Mouse (Mus musculus): Measurements from ENCODE around the gene Agpat2.

Gene Agpat2

DNA sequence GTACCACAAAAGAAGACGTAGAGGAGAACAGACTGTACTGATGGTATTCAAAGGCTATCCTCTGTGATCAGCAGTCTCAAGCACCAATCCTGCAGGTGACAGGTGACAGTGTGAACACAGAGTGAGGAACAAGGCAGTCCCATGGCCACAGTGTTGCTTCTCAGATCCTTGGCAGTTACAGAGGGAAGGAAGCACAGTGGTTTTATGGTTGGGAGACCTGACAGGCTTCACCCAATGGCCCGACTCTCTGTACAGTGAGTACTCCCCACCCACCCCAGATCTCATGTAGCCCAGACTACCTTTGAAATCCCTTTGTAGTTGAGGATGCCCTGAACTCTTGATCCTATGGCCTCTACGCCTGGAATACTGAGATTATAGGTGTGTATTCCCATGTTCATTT is 21.2 kb upstream of the Agpat2 start:
- no peak for DNase-seq

GRCm38 (mm10) chr2:26622984-26623383 is 18.8 kb upstream of the Agpat2 start:
- no peak for DNase-seq

DNA sequence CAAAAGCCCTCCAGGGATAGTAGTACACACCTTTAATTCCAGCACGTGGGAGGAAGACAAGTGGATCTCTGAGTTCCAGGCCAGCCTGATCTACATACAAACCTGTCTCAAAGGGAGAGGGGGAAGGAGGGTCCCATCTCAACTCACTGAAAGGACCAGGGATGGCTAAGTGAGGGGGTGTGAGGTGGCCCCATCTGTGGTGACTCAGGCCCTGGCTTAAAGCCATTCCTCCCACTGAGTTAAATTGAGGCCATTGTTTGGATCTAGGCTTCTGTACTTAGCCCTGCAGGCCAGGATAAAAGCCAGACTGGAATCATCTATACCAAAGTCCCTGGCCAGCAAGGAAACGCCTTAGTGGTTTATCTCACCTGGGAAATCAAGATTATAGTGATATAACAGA is 17.0 kb upstream of the Agpat2 start:
- no peak for DNase-seq

DNA sequence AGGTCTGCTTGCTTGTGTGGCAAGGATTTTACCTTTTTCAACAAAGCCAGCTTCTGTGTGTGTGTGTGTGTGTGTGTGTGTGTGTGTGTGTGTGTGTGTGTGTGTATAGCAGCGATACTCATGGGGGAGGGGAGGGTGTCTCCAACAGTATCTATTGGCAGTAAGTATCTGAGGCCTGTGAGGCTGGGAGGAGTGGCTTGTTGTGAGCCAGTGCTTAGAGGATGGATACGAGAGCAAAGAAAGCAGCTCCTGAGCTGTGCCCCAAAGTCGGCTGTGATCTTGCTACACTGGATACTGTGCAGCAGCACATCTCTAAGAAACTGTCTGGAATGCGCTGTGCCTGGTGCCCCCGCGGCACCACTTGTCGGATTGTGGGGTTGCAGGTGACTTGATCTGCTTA is 13.7 kb upstream of the Agpat2 start:
- DNase-seq, result no peak

DNA sequence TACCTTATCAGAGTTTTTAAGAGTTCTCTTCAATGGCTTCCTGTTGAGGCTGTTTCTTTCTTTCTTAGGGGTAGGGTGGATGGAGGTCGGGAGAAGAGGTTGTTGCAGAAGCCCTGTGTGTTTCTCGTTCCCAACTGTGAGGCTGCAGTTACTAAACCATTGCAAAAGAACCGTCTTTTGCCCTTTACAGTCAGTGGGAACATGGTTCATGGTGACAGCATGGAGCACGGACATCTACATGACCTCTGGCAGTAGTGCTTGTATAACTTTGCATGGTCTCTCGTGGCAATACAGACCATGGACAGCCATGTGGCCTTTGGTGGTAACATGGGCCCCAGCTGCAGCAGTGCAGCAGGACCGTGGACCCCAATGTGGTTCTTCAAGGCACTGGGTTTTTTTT is 13.1 kb upstream of the Agpat2 start:
- DNase-seq, result no peak

- no peak for DNase-seq
Observed at GRCm38 (mm10) chr2:26615459-26616124, 11.4 kb upstream of the Agpat2 start.

GRCm38 (mm10) chr2:26614903-26615302 is 10.7 kb upstream of the Agpat2 start:
- no peak for DNase-seq

- DNase-seq, result no peak
Observed at GRCm38 (mm10) chr2:26611896-26612295, 7.7 kb upstream of the Agpat2 start.

- no peak for DNase-seq
Observed at GRCm38 (mm10) chr2:26611054-26611453, 6.8 kb upstream of the Agpat2 start.

DNA sequence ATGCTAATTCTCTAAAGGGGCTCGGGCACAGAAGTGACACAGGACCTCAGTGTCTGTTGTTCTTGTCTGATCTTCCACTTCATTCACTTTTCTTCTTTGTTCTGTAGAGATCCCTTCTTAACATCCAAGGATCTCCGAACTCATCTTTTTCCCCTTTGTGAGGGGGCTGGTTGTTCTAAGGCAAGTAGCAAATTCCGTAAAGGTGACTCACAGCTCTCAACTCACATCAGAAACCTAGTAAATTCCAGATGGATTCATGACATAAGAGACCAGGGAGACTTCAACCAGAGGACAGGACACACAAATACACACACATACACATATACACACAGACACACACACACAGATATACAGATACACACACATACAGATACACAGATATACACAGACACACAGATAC is 6.3 kb upstream of the Agpat2 start:
- no peak for DNase-seq

DNA sequence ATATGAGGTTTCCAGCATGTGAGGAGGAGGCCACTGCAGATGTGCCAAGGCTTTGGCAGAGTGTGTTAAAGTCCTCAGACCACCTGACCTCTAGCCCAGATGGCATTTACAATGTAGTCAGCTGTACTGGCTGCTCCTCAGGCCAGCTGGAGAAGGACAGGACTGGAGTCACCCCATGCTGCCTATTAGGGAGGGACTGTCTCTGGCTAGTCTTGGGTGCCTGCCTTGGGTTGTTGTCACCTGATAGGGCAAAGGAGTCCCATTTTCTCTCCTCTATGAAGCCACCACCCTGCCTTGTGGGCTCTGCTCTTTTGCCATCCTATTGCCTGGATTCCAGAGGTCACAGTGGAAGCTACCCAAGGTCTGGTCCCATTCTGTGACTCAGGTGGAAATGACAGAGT is 5.0 kb upstream of the Agpat2 start:
- DNase-seq, result no peak

DNA sequence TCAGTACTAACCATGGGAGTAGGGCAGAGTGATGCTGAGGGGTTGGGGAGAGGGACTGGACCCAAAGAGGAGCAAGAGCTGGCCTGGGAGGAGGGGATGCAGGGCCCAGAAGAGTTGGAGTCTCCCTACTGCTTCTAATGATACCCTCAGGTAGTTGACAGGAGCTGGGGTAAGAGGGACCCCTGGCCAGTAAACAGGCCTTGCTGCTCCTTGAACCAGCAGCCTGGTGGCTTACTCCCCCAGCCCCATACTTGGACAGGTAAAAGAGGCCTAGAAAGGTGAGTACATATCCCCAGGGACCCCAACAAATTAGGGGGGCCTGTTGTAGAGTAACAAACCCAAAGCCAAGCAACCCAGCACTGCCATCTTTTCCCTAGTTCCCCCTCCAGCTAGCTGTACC is 4.6 kb upstream of the Agpat2 start:
- DNase-seq, result no peak

GRCm38 (mm10) chr2:26607056-26607910 is 3.1 kb upstream of the Agpat2 start:
- no peak for DNase-seq

- no peak for DNase-seq
Observed at GRCm38 (mm10) chr2:26606579-26606978, 2.4 kb upstream of the Agpat2 start.

DNA sequence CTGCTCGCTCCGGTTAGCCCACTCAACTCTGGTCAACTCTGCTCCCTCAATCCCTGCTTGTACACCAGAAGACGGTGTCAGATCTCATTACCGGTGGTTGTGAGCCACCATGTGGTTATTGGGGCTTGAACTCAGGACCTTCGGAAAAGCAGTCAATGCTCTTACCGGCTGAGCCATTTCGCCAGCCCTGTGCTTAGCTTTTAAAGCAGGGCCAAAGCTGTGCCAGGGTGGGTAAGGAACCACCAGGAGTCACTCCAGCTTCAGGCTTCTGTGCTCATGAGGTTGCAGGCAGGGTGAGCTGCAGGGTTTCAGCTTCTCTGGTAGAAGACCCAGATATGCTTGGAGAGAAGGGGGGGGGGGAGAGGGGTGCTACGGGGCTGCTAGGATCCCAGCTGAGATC is 1.1 kb upstream of the Agpat2 start:
- no peak for DNase-seq

GRCm38 (mm10) chr2:26603159-26603558 is 1.1 kb downstream of the Agpat2 start:
- DNase-seq, result no peak

DNA sequence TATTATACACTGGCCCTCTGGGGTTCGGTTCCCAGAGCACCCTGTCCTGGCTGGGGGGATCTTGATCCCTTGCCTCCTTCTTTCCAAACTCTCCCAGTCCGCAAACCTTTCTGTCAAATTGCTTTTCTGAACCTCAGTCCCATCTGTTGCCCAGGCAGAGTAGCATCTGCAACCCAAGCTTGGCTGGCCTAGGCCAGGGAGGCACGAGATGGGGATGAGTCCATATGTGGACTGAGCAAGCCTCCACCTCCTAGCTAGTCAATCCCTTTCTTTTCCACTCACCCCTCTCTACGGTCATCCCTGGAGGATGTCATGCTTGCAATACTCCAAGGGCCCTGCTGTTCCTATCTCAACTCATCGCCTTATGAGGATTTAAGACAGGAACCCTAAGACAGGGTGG is 1.6 kb downstream of the Agpat2 start:
- DNase-seq, result no peak

- DNase-seq, result no peak
Observed at GRCm38 (mm10) chr2:26601595-26601994, 2.6 kb downstream of the Agpat2 start.

DNA sequence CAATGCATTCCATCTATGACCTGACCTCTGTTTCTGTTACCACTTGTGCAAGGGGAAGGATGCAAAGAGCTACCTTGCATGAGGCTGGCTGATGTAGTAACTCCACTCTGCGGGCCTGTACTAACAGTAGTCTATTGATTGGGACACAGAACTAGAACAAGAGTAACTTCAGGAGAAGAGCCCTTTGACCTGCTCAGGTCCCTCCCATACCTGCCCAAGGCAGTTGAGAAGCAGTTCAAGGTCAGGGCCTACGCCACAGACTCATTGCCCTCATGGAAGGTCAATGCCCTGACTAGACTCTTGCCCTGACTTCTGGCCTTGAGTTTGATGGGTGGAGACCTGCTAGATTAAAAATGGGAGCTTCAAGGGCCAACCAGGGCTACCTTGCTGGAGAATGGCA is 3.6 kb downstream of the Agpat2 start:
- no peak for DNase-seq

GRCm38 (mm10) chr2:26599965-26600364 is 4.3 kb downstream of the Agpat2 start:
- no peak for DNase-seq

DNA sequence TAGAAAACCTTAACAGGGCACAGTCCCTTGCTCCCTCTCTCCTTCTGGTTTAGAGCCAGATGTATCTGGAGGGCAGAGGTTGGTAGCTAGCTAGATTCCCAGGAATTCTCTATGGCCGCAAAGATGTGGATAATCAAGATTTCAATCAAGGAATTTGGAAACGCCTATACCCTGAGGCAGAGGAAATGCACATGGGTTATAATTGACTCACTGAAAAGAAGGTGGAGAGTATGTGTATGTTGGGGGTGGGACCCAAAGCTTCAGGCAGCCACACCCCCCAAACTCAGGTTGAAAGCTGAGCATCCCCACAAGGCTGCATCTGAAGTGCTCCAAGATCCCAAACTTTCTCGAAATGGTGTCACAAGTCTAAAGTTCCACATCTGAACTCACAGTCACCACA is 5.8 kb downstream of the Agpat2 start:
- no peak for DNase-seq

- no peak for DNase-seq
Observed at GRCm38 (mm10) chr2:26597810-26598209, 6.4 kb downstream of the Agpat2 start.

DNA sequence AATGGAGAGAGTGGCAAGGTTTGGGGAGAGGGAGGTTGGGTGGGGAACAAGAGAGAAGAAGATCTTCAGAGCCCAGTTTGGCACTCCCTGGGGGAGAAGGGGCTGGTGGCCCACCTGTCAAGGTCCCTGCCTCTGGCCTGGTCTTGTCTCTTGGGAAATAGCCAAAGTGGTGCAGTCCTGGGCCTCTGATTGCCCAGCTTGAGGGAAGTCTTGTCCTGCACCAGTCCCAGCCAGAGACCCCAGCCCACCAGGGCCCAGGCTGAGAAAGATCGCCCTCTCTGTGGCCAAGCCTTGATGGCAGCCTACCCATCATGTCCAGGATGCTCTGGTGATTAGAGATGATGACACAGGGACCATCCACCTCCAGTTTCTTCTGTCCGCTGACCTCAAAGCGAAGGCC is 7.3 kb downstream of the Agpat2 start:
- DNase-seq, result no peak

GRCm38 (mm10) chr2:26595725-26596435 is 8.3 kb downstream of the Agpat2 start:
- DNase-seq, result no peak
